Mouse (Mus musculus): ENCODE results near the gene Rspo1. TPM values are rescaled to one million over a fixed set of nuclear protein-coding genes. Genes with fewer than 3 reads are reported as not detected.
A peak's percentile ranks its signal among the peaks of the same experiment; 100 is the strongest.

Rspo1 gene
- total RNA-seq, 4 experiments from 2014 or later: 3.1 to 6.6 (median 4.7) TPM

DNA sequence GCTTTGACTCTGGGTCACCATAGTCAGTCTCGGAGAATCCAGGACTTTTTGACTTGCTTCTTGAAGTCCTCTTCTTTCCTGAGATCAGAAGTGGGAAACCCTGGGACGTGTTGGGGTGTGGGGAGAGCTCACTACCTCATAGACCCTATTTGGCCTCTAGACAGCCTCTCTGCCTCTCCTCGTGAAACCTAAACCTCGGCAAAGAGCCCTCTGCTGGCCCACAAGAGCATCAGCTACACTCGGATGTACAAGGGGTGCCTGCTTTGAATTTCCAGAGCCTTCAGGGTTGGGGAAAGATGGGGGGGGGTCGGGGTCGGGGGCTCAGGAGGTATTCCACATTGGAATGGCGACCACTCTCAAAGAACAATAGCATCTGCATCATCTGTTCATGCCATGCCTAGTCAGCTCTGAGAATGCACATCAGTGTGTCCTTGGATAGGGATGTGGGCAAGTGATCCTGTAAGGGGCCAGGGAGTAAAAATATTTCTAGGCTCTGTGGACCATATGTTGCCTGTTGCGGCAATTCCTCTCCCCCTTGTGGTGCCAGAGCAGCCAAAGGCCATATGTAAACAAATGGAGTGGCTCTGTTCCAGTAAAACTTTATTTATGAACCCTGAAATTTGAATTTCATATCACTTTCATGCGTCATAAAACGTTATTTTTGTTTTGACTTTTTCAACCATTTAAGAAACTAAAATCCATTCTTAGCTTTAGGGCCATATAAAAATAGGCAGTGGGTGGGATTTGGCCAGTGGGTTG lies 34.7 kb downstream of the Rspo1 start:
- no peak for DNase-seq (ENCODE audit: low spot score)

DNA sequence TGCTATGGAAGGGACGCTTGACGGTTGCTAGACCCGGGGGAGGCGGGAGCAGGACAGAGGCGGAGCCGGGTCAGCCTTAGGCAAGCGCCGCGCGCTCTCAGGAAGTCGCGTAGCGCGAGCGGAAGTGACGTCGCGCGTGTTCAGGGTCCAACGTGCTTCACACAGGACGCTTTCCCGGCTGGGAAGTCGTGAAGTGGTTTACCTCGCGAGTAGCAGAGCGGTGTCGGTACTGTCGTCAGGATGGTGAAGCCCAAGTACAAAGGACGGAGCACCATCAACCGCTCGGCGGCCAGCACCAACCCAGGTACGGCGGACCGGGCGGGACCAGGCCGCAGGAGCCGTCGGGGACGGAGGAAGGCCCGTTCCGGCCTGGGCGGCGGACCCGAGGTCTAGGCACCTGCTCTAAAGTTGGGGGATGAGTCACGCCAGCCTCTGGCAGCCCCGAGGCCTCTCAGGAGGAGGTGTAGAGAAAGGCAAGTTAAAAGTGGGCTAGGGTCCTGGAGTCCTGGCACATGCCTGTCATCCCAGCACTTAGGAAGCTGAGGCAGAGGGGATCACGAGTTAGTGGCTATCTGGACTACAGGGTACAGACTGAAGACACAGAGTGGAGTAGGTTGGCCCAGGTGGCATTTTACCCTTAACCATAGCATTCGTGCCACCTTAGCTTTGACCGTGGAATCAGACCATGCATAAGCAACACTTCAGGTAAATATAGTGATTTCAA lies 43.8 kb downstream of the Rspo1 start:
- DNase-seq (ENCODE audit: low spot score): peak; percentile 93

DNA sequence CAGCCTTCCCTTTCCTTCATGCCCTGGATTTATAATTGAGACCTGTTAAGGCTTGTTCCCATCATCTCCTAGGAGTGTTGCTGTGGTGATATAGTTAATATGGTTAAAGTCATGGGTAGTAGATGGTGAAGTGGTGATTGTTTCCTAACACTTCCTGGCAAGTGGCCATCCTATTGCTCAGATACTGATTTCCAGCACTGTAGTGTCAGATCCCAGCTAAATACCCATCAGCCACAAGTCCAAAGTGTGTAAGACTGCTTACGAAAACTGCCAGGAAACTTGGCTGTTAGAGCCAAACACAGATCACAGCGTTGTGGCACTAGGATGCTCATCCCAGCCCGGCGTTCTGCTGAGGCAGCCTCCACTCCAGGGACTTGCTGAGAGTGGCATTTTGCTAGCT lies 48.1 kb downstream of the Rspo1 start:
- DNase-seq (ENCODE audit: low spot score): no peak

DNA sequence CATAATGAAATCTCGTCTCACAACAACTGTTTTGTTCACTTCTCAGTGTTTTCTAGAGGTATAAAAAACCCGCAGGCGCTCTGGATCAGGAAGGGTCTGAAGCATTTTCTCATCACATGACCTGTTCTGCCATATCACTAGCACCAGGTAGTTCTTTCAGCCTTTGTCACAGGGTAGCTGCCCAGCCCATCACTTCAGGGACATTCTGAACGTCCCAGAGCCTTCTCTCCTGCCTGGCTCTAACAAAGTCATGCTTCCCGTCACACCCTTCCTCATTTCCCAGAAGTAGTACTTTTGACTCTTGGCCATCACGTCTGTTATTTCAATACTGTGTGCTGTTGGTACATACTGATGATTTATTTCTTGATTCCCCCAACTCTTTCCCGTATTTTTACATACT lies 58.2 kb downstream of the Rspo1 start:
- DNase-seq (ENCODE audit: low spot score): peak; percentile 33

DNA sequence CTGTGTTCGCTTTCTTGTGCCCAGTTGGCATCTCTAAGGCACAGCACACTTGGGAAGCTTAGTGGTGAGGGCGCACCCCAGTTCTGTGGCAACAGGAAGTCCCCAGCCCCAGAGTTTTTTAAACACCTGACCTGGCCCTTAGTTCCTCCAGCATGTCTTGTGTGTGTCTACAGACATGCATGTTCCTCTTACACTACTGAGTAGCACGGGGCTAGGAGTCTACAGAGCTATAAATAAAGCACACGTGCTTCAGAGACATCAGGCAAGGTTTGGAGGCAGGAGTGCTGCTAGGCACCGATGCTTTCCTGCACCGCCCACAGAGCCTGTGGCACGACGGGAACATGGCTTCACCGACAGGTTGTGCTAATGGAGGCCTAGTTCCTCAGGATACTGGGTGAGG lies 69.2 kb downstream of the Rspo1 start:
- no peak for DNase-seq (ENCODE audit: low spot score)

DNA sequence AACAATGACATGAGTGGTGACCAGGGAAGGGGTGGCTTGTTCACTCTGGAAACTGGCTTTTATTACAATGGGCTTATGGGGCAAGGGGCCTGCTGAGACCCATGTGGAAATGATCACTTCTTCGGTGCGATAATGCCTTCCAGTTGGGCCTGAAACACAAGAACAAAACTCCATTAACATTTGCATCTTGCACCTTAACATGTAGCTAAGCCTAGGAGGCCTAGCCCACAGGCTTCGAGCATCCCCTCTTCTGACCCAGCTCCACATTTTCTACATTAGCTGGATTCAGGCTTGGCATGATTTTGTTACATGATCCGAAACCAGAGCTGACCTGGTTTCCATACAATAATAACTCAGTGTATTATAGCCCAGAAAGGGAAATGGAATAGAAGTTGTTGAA lies 70.2 kb downstream of the Rspo1 start:
- no peak for DNase-seq (ENCODE audit: low spot score)

DNA sequence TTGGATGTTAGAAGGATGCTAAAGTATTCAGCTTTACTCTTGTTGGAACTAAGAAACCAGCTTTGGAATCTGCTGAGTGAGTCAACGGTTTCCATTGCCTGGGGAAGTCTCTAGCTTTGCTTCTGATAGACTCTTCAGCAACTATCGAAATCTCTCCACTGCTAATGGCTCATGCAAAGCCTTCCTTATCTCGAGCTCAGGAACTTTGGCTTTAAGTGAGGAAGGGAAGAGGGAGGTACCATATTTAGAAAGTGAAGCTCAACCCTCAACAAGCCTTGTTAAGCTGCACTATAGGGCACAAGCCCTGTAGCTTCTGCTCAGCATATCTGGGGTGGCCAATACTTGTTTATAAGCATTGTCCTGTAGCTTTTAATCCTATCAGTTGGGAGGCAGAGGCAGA lies 71.0 kb downstream of the Rspo1 start:
- no peak for DNase-seq (ENCODE audit: low spot score)

DNA sequence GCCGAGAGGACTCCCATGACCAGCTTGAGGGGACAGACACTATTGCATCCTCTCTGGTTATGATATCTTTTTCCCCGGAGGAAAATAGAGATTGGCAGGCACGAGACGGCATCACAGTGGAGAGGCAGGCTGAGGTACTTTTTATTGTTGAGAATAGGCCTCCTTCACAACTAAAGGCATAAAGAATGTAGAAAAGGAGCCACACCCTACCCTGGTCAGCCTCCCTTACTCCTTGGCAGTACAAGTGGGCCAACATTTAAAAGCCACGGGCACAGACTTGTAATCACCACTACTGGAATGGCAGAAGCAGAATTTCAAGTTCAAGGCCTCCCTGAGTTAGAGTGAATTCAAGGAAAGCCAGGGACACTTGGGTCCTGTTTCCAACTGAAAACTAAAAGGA lies 71.8 kb downstream of the Rspo1 start:
- no peak for DNase-seq (ENCODE audit: low spot score)

Other genes with a start within 250 kb of the Rspo1 start
- 1 to 10 TPM; 6.5 to 9.9 (median 7.3) TPM for gene Inpp5b, start 244.6 kb upstream of the Rspo1 start, total RNA-seq (2022)
- 10 to 100 TPM; 12.5 to 18.4 (median 14.5) TPM for gene Mtf1, start 184.3 kb upstream of the Rspo1 start, total RNA-seq (2022)
- 10 to 100 TPM; 20.8 to 22.5 (median 22.0) TPM for gene Yrdc, start 135.8 kb upstream of the Rspo1 start, total RNA-seq (2022)
- gene 1110065P20Rik, start 135.2 kb upstream of the Rspo1 start, total RNA-seq (2022): 10 to 100 TPM; 18.2 to 23.5 (median 21.0) TPM
- 1 to 10 TPM in 1 of 4 experiments, under 1 TPM in 3; 0.54 to 1.0 (median 0.69) TPM for gene Maneal, start 124.3 kb upstream of the Rspo1 start, total RNA-seq (2022)
- not detected for gene Epha10, start 105.5 kb upstream of the Rspo1 start, total RNA-seq (2022)
- 10 to 100 TPM in 1 of 4 experiments, 1 to 10 TPM in 3; 5.8 to 11.1 (median 8.7) TPM for gene 9930104L06Rik, start 49.4 kb upstream of the Rspo1 start, total RNA-seq (2022)
- gene Cdca8, start 47.1 kb upstream of the Rspo1 start, total RNA-seq (2022): 1 to 10 TPM in 1 of 4 experiments, under 1 TPM in 3; 0.69 to 1.1 (median 0.85) TPM
- gene Gnl2, start 30.2 kb downstream of the Rspo1 start, total RNA-seq (2022): 10 to 100 TPM; 22.9 to 32.6 (median 24.3) TPM
- under 1 TPM in 1 of 4 experiments, not detected in 3; 0.11 TPM for gene Dnali1, start 79.3 kb downstream of the Rspo1 start, total RNA-seq (2022)
- gene Snip1, start 80.2 kb downstream of the Rspo1 start, total RNA-seq (2022): 1 to 10 TPM; 6.2 to 8.1 (median 7.6) TPM
- gene Meaf6, start 98.7 kb downstream of the Rspo1 start, total RNA-seq (2022): 10 to 100 TPM; 13.3 to 20.8 (median 19.9) TPM
- gene Zc3h12a, start 141.4 kb downstream of the Rspo1 start, total RNA-seq (2022): 1 to 10 TPM; 3.5 to 5.7 (median 3.9) TPM